Mouse (Mus musculus) lung, embryonic 15.5 days (tissue): ENCODE measurements at regions not wholly inside any gene's neighbourhood (a gene's known extent, or its start where the extent isn't known, plus 50 kb on each side); places are given as distances from the start of the nearest gene placed in this dataset.
A peak's percentile ranks its signal among the peaks of the same experiment; 100 is the strongest.

Experiments
- ATAC-seq: fragments of 200-750 bp; cut with Nextera tagmentation; 2 replicates; pipeline ENCODE4 v1.8.0; 2017; ENCODE audit warnings: moderate number of reproducible peaks, borderline replicate concordance; ENCODE audit not compliant: low FRiP score, low TSS enrichment; ENCODE audit errors: extremely low read depth
- H3K27ac ChIP-seq: fragments of 300-500 bp; sonication (generic); 2 replicates; pipeline ENCODE4 v1.5.1; 2015; ENCODE audit warnings: moderate library complexity, mild to moderate bottlenecking, inconsistent platforms
- H3K27me3 ChIP-seq: fragments of 300-500 bp; sonication (generic); 2 replicates; pipeline ENCODE4 v1.6.1; 2015; ENCODE audit warnings: inconsistent platforms
- H3K36me3 ChIP-seq: fragments of 300-500 bp; sonication (generic); 2 replicates; pipeline ENCODE4 v1.6.1; 2015; ENCODE audit warnings: inconsistent platforms
- H3K4me1 ChIP-seq: fragments of 300-500 bp; sonication (generic); 2 replicates; pipeline ENCODE4 v1.6.1; 2015; ENCODE audit warnings: inconsistent platforms
- H3K4me2 ChIP-seq: fragments of 300-500 bp; sonication (generic); 2 replicates; pipeline ENCODE4 v1.6.1; 2015; ENCODE audit warnings: inconsistent platforms, mild to moderate bottlenecking, moderate library complexity
- H3K4me3 ChIP-seq: fragments of 300-500 bp; sonication (generic); 2 replicates; pipeline ENCODE4 v1.5.1; 2015; ENCODE audit warnings: mild to moderate bottlenecking, inconsistent platforms
- H3K9ac ChIP-seq: fragments of 300-500 bp; sonication (generic); 2 replicates; pipeline ENCODE4 v1.6.1; 2015; ENCODE audit warnings: inconsistent platforms
- H3K9me3 ChIP-seq: fragments of 300-500 bp; sonication (generic); 2 replicates; pipeline ENCODE4 v1.6.1; 2016; ENCODE audit warnings: inconsistent platforms
- WGBS: fragments of 180-500 bp; shearing (Covaris S2); methylation state at CpG from one replicate; pipeline ENCODE4 v1.1.7; 2015; 5-methylcytosine and 5-hydroxymethylcytosine counted together

- no peaks in the 10 kb centered on the region for H3K27me3 ChIP-seq
- no peak overlapping the region for H3K27ac ChIP-seq
- no peak overlapping the region for H3K4me2 ChIP-seq
- no peak overlapping the region for H3K4me3 ChIP-seq
- 80% methylated on average over 9 of the region's 9 CpGs for WGBS
- no peaks in the 10 kb centered on the region for H3K4me1 ChIP-seq
- no peak overlapping the region for H3K9ac ChIP-seq
- no peaks in the 10 kb centered on the region for H3K9me3 ChIP-seq
- no peak for ATAC-seq
- H3K36me3 ChIP-seq, result no peaks in the 10 kb centered on the region
Measured at GRCm38 (mm10) chr15:19094061-19094810, 275.5 kb downstream of the Cdh10 start.

- no peak for ATAC-seq
- Histone ChIP-seq H3K4me2 (no peak overlapping the region), H3K4me3 (no peak overlapping the region), H3K36me3 (no peaks in the 10 kb centered on the region), H3K27me3 (no peaks in the 10 kb centered on the region), H3K9me3 (no peaks in the 10 kb centered on the region), H3K9ac (no peak overlapping the region), H3K4me1 (no peaks in the 10 kb centered on the region), H3K27ac (no peak overlapping the region)
- WGBS, result 32% methylated on average over 1 of the region's 1 CpGs
Measured at GRCm38 (mm10) chr15:19114951-19115350, 296.2 kb downstream of the Cdh10 start.

- Histone ChIP-seq H3K27ac (no peak overlapping the region), H3K4me3 (no peak overlapping the region), H3K9me3 (no peaks in the 10 kb centered on the region), H3K4me2 (no peak overlapping the region), H3K4me1 (no peaks in the 10 kb centered on the region), H3K36me3 (no peaks in the 10 kb centered on the region), H3K27me3 (no peaks in the 10 kb centered on the region), H3K9ac (no peak overlapping the region)
- WGBS, result 78% methylated on average over 2 of the region's 2 CpGs
- ATAC-seq, result no peak
Measured at GRCm38 (mm10) chr15:19118995-19119394, 300.2 kb downstream of the Cdh10 start.

GRCm38 (mm10) chr15:19127454-19127853 lies 308.7 kb downstream of the Cdh10 start:
- Histone ChIP-seq H3K9me3 (no peaks in the 10 kb centered on the region), H3K27me3 (no peaks in the 10 kb centered on the region), H3K4me2 (no peak overlapping the region), H3K4me1 (no peaks in the 10 kb centered on the region), H3K36me3 (no peaks in the 10 kb centered on the region), H3K27ac (no peak overlapping the region), H3K9ac (no peak overlapping the region), H3K4me3 (no peak overlapping the region)
- no peak for ATAC-seq

- no peak for ATAC-seq
- H3K27ac ChIP-seq, result no peak overlapping the region
- H3K9me3 ChIP-seq, result no peaks in the 10 kb centered on the region
- no peak overlapping the region for H3K9ac ChIP-seq
- H3K36me3 ChIP-seq, result no peaks in the 10 kb centered on the region
- H3K27me3 ChIP-seq, result no peaks in the 10 kb centered on the region
- H3K4me3 ChIP-seq, result no peak overlapping the region
- H3K4me1 ChIP-seq, result no peaks in the 10 kb centered on the region
- H3K4me2 ChIP-seq, result no peak overlapping the region
- WGBS, result 87% methylated on average over 1 of the region's 1 CpGs
Measured at GRCm38 (mm10) chr15:19129316-19129715, 310.6 kb downstream of the Cdh10 start.

- no peaks in the 10 kb centered on the region; the same call in 1 of the 2 replicates for H3K9me3 ChIP-seq
- H3K4me3 ChIP-seq, result no peak overlapping the region
- no peak overlapping the region for H3K27ac ChIP-seq
- no peaks in the 10 kb centered on the region for H3K4me1 ChIP-seq
- no peak overlapping the region for H3K9ac ChIP-seq
- no peak overlapping the region for H3K4me2 ChIP-seq
- ATAC-seq, result no peak
- H3K27me3 ChIP-seq, result no peaks in the 10 kb centered on the region
- no peaks in the 10 kb centered on the region for H3K36me3 ChIP-seq
Measured at GRCm38 (mm10) chr15:19153682-19154081, 334.9 kb downstream of the Cdh10 start.

- Histone ChIP-seq H3K4me1 (no peaks in the 10 kb centered on the region), H3K36me3 (no peaks in the 10 kb centered on the region), H3K27me3 (no peaks in the 10 kb centered on the region), H3K9ac (no peak overlapping the region), H3K9me3 (no peaks in the 10 kb centered on the region), H3K4me3 (no peak overlapping the region), H3K4me2 (no peak overlapping the region), H3K27ac (no peak overlapping the region)
- WGBS, result 57% methylated on average over 6 of the region's 6 CpGs
- peak; percentile 72; the same call in 1 of the 2 replicates for ATAC-seq
Measured at GRCm38 (mm10) chr15:19162119-19162888, 343.6 kb downstream of the Cdh10 start.

GRCm38 (mm10) chr15:19175470-19175869 lies 356.7 kb downstream of the Cdh10 start:
- H3K4me3 ChIP-seq, result no peak overlapping the region
- 35% methylated on average over 4 of the region's 4 CpGs for WGBS
- H3K36me3 ChIP-seq, result no peaks in the 10 kb centered on the region
- no peak overlapping the region for H3K4me2 ChIP-seq
- H3K27me3 ChIP-seq, result no peaks in the 10 kb centered on the region
- no peaks in the 10 kb centered on the region for H3K4me1 ChIP-seq
- ATAC-seq, result peak; percentile 67; the same call in 1 of the 2 replicates
- H3K9ac ChIP-seq, result no peak overlapping the region
- no peaks in the 10 kb centered on the region for H3K9me3 ChIP-seq
- no peak overlapping the region for H3K27ac ChIP-seq
